Mouse (Mus musculus) embryonic fibroblast, embryonic 13.5 days (primary cell): Measurements from ENCODE around the gene Rhobtb3.

Source experiments
- CTCF ChIP-seq: IDR thresholded peaks from 2 replicates; pipeline ENCODE4 v1.5.1; 2011; ENCODE audit warnings: mild to moderate bottlenecking, control low read depth, low read length, moderate library complexity, borderline replicate concordance; ENCODE audit not compliant: insufficient read depth
- POLR2A ChIP-seq: IDR thresholded peaks from 2 replicates; pipeline ENCODE4 v1.6.1; 2011; ENCODE audit warnings: low read depth, mild to moderate bottlenecking, control low read depth, low read length, moderate library complexity

DNA sequence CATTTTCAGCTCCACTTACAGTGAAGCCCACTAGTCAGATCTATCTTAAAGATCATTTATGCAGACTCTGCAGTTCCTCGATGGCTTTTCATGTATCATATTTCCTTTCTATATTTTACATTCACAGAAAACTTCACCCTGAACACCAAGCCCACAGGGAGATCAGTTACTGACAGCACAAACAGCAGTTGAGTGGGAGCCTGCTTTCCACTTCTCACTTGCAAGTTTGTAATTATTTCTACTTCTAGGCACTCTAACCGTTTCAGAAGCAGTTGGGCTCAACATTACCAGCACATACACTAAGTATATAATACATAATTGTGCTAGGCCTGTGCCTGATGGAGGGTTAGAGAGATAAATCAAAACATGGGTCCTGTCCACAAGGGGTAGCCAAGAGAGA lies 75.8 kb downstream of the Rhobtb3 start:
- TF ChIP-seq CTCF (no peak), POLR2A (no peak)
